Mouse (Mus musculus) thymus, postnatal 25 days (tissue): ENCODE measurements around the gene Lmbr1l.

Experiments
- DNase-seq: peaks from one replicate; pipeline ENCODE4 v3.0.0; 2022

The Lmbr1l gene

GRCm38 (mm10) chr15:98894746-98895634, 23.0 kb downstream of the Lmbr1l start:
- no peak for DNase-seq

DNA sequence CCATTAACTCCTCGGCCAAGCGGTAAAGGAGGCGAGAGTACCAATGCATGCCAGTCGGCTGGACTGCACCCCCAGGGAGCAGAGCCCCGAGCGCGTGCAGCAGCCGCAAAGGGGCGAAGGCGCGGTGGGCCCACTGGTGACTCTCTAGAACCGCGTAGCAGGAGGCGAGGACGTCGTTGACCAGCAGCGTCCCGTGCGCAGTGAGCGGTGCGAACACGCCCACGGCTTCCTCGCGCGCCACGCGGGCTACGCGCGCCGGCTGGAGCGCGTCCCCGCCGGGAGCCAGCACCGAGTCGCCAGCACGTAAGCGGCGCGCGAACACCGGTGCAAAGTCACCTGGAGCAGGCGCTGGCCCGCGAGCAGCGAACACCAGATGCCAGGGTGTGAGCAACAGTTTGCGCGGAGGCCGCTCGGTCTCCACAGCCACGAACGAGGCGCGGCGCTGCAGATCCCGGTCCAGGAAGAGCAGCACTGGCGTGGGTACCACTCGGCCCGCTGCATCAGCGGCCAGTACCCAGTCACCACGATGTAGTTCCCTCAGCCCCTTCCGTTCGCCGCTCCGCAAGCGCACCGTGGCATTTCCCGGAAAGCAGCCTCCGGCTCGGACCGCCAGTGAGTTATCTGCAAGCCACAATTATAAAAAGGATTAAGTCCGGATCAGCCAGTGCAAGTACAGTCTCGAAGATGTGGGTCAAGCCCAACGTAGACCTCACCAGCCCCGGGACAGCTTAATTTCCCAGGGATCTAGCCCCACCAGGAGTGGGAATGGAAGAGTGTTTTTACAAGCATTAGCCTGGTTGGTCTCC, 23.9 kb downstream of the Lmbr1l start, which contains the start of gene Rhebl1:
TSS of gene Rhebl1 (minus strand) at position 601 of the 806 bp plus-strand sequence.
- peak; percentile 20 for DNase-seq

GRCm38 (mm10) chr15:98893036-98893435, 25.0 kb downstream of the Lmbr1l start:
- DNase-seq = no peak

- peak; percentile 52 for DNase-seq
Observed at GRCm38 (mm10) chr15:98891907-98892606, 26.0 kb downstream of the Lmbr1l start.

GRCm38 (mm10) chr15:98891198-98891742, 26.8 kb downstream of the Lmbr1l start:
- DNase-seq = no peak

- DNase-seq = no peak
Observed at GRCm38 (mm10) chr15:98887526-98887925, 30.5 kb downstream of the Lmbr1l start.

DNA sequence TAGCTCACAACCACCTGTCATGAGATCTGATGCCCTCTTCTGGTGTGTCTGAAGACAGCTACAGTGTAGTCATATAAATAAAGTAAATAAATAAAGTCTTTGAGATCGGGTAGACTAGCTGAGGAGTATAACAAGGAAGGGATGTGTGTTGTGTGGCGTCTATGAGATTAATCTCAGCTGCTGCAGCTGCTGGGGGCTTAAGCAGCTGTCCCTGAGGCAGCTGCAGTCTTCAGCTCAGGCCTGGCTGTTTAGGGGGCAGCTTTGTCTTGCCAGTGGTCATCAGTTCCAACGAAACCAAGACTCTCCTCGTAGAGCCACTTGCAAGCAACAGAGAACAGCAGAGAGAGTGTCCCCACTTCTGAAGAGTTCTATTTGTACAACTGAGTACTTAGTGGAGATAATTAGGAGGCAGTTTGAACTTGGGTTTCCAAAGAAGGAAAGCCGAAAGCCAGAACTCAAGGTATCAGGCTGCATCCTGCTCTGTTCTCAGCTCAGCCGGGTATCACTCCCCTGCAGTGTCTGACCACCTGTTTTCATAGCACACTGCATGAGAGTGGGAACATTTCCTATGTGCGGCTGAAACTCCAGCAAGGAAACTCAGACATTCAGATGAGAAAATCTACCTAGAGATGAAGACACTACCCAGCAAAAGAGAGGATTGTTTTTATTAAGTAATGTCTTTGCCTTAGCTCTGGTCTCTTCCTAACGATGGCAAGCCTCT, 31.2 kb downstream of the Lmbr1l start:
- DNase-seq = no peak

DNA sequence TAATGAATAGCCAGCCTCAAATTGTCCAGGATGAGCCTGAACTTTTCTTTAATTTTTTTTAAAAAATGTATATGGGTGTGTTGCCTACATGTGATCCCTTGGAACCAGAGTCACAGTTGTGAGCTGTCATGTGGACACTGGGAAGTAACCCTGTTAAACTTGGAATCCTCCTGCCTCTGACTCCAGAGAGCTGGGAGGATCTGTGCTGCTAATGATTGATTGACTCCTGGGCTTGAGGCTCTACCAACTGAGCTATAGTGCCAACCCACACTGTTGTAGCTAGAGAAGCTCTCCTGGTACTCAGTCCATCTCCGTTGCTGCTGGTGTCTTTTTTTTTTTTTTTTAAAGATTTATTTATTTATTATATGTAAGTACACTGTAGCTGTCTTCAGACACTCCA, 33.9 kb downstream of the Lmbr1l start:
- no peak for DNase-seq

- DNase-seq = no peak
Observed at GRCm38 (mm10) chr15:98883661-98884060, 34.4 kb downstream of the Lmbr1l start.

GRCm38 (mm10) chr15:98881656-98882008, 36.4 kb downstream of the Lmbr1l start:
- no peak for DNase-seq

GRCm38 (mm10) chr15:98880978-98881655, 36.9 kb downstream of the Lmbr1l start:
- DNase-seq = peak; percentile 92

DNA sequence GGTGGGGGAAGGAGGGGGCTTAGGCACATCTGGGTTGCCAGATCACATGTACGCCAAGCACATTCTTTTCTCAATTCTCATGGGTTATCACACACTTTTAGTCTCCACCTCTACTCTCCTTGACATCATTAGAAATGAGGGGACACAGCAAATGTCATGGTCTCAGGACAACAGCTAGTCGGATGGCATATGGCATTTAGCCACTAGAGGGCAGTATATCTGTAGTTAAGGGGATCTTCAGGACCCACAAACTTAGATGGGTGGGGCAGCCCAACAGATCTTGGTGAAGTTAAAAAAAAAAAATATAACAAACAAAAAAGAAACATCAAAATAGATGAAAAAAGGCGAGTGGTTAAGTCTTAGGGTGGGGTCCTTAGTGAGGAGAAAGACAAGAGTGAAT, 40.7 kb downstream of the Lmbr1l start:
- DNase-seq = peak; percentile 67

- DNase-seq = peak; percentile 93
Observed at GRCm38 (mm10) chr15:98871916-98872888, 45.8 kb downstream of the Lmbr1l start.

DNA sequence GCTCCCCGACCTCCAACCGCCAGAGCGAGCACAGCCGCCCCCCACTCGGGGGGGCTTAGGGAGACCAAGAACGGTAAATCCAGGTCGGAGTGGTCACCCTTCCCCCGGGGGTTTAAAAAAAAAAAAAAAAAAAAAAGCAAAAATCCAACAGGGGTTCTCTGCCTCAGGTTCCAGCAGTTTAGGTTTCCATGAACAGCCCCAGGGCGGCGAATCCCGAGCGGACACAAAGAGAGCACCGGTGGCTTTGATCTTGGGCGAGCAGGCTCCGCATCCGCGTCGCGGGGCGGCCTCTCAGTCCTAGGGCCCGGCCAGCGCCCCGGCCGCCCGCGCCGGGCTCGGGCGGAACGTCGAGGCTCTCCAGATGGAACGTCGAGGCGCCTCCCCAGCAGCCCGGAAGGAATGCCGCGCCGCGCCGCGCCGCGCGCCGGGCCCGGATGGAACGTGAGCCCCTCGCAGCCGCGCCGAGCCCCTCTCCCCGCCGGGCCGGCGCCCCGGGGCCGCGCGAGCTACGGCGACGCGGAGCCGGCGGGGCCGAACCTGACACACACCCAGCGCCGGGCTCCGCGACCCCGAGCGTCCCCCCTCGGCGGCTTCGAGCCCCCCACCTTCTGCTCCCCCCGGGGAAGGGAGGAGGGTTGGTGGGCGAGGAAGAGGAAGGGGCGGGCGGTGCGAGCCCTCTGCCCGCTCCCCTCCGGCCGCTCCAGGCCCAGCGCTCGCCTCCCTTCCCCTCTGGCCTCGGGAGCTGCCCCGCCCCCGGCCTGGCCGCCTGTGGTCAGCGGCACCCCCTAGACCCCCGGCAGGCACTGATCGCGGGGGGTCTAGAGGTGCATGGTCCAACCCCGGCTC, 46.7 kb downstream of the Lmbr1l start, which contains the start of gene Kmt2d:
TSS of gene Kmt2d (minus strand) at position 135 of the 846 bp plus-strand sequence.
- no peak for DNase-seq

DNA sequence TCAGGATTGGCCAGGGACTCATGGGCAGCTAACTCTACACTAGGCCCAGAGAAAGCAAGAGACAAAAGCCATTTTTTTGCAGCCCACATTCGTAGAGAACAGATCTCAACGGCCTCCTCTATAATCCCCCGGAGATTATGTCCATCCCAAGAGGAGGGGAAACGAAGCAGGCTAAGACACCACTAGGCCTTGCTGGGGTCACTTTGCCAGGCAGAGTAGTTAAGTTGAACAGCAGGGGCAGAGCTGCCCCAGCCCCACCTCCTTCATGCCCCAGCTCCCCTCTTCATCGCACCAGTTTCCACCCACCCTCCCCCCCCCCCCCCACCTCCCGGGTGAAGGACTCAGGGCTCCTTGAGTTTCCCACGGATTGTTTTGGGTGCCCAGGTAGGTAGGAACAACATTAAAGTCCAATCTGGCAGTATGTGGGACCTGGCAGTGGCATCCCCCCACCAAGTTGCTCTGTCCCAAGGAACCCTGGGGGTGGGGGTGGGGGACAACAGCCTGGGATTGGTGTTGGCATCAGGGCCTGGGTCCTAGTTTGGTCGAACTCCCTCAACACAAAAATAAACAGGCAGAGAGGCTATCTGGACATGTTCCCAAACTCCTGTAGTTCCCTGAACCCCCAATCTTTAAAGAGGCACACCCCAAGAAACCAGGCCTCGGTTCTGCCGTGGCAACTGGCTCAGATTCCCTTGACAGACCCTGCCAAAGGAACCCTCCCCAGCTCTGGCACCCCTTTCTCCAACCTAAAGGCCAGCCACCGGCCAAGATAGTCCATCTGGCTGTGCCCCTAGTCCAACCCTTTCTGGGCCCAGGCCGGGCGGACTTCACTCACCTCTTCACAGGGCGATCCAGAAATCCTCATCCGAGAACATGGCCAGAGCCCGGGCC, 47.6 kb downstream of the Lmbr1l start:
- peak; percentile 34 for DNase-seq

DNA sequence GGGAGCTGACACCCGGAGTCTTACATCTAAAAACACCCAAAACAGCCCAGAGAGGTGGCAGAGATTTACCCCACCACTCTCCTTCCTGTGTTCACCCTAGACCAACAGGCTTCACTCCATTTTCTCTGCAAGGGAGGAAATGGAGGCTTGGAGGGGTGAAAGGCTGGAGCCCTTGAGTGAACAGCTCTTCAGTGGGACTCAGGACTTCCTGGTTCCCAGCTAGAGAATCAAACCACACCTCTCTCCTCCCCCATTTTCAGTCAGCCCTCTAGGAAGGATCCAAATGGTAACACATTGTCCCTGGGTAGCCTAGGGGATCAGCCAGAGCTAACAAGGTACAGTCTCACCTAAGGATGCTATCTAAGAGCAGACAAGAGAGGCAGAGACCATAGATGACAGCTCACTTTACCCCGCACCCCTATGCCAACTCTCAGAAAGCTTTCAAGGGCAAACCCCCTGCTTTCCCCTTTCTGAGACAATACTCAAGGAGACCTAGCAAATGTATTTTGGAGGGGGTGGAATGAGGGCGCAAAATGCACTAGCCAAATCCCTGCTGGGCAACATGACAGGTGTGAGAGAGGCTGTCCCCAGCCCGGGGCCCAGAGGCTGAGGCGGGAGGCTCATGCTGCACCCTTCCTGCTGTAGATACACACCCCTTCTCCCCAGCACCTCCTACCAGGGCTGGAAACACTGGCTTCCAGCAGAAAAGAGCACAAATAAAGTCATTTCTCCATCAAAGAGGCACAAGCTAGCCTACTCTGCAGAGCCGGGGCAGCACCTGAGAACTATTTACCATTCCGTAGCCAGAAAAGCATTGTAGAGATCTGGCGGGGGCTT, 48.5 kb downstream of the Lmbr1l start:
- DNase-seq = peak; percentile 35
